Mouse (Mus musculus) heart, embryonic 13.5 days (tissue): ENCODE measurements at regions not wholly inside any gene's neighbourhood (a gene's known extent, or its start where the extent isn't known, plus 50 kb on each side); places are given as distances from the start of the nearest gene placed in this dataset.

Experiments
- ATAC-seq: fragments of 200-750 bp; cut with Nextera tagmentation; 2 replicates; pipeline ENCODE4 v1.8.0; 2017; ENCODE audit warnings: moderate TSS enrichment; ENCODE audit not compliant: insufficient number of reproducible peaks, low FRiP score, low TSS enrichment; ENCODE audit errors: extremely low read depth
- H3K27ac ChIP-seq: fragments of 300-500 bp; sonication (generic); replicated peaks from 2 replicates; pipeline ENCODE4 v1.5.1; 2015; ENCODE audit warnings: moderate library complexity, mild to moderate bottlenecking, inconsistent platforms
- H3K27me3 ChIP-seq: fragments of 300-500 bp; sonication (generic); replicated peaks from 2 replicates; pipeline ENCODE4 v1.6.1; 2015; ENCODE audit warnings: mild to moderate bottlenecking, inconsistent platforms
- H3K36me3 ChIP-seq: fragments of 300-500 bp; sonication (generic); 2 replicates; pipeline ENCODE4 v1.6.1; 2015; ENCODE audit warnings: mild to moderate bottlenecking, inconsistent platforms
- H3K4me1 ChIP-seq: fragments of 300-500 bp; sonication (generic); 2 replicates; pipeline ENCODE4 v1.6.1; 2015; ENCODE audit warnings: inconsistent platforms
- H3K4me2 ChIP-seq: fragments of 300-500 bp; sonication (generic); 2 replicates; pipeline ENCODE4 v1.6.1; 2015; ENCODE audit warnings: inconsistent platforms, mild to moderate bottlenecking, moderate library complexity
- H3K4me3 ChIP-seq: fragments of 300-500 bp; sonication (generic); 2 replicates; pipeline ENCODE4 v1.5.1; 2015; ENCODE audit warnings: moderate library complexity, mild to moderate bottlenecking, inconsistent platforms
- H3K9ac ChIP-seq: fragments of 300-500 bp; sonication (generic); 2 replicates; pipeline ENCODE4 v1.6.1; 2015; ENCODE audit warnings: inconsistent platforms, mild to moderate bottlenecking, moderate library complexity
- H3K9me3 ChIP-seq: fragments of 300-500 bp; sonication (generic); 2 replicates; pipeline ENCODE4 v1.6.1; 2016; ENCODE audit warnings: inconsistent platforms
- WGBS: fragments of 180-500 bp; shearing (Covaris S2); methylation state at CpG from one replicate; pipeline ENCODE4 v1.1.7; 2015; ENCODE audit warnings: mixed read lengths; 5-methylcytosine and 5-hydroxymethylcytosine counted together

DNA sequence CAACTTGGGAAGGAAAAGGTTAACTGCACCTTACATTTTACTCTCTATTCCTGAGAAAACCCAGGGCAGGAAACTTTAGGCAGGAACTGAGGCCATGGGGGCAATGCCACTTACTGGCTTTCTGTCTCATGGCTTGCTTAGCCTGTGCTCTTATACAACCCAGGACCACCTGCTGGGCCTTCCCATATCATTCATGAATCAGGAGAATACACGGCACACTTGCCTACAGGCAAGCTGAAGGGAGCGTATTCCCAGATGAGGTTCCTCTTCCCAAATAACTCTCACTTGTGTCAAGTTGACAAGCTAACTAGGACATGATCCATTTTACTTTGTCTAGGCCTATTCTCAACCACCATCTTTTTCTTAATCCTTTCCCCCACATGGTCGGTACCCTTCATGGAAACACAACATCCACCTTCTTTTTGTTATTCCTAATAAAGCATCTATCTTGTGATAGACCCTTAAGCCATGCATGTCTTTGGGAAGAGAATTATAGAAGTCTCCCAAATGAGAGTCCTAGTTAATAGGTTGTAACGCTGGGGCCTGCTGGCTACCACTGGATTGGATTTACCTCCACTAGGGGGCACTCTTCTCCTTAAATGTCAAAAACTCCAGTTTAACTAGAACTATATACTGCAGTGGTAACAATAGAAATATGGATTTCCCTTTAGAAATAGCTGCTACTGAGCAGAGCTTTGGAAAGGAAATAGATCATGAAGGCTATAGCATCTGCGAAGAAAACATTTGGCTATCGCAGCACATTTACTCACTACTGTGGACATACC lies 373.2 kb upstream of the Gm10131 start:
- ATAC-seq, result no peak

GRCm38 (mm10) chr8:34483212-34483611 lies 371.7 kb upstream of the Gm10131 start:
- no peak overlapping the region for H3K9ac ChIP-seq

More for the DNA sequence above, 373.2 kb upstream of the Gm10131 start:
- no peak overlapping the region for H3K4me2 ChIP-seq
- no peaks in the 10 kb centered on the region for H3K9me3 ChIP-seq
- H3K4me1 ChIP-seq, result no peaks in the 10 kb centered on the region
- peaks cover 5% of the 10 kb centered on the region; the same call in 1 of the 2 replicates for H3K27me3 ChIP-seq
- 53% methylated on average over 6 of the region's 6 CpGs for WGBS
- H3K9ac ChIP-seq, result no peak overlapping the region
- no peaks in the 10 kb centered on the region for H3K36me3 ChIP-seq
- no peak overlapping the region for H3K4me3 ChIP-seq
- no peak overlapping the region for H3K27ac ChIP-seq

DNA sequence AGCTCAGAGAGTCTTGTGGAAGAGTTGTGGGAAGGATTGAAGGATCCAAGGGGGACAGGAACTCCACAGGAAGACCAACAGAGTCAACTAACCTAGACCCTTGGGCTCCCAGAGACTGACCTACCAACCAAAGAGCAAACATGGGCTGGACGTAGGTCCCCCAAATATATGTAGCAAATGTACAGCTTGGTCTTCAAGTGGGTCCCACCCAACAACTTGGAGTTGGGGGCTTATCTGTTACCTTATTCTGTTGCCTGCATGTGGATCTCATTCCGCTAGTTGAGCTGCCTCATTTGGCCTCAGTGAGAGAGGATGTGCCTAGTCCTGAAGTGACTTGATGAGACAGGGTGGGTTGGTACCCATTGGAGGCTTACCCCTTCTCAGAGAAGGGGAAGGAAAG lies 371.1 kb upstream of the Gm10131 start:
- Histone ChIP-seq H3K4me1 (no peaks in the 10 kb centered on the region), H3K4me3 (no peak overlapping the region), H3K36me3 (no peaks in the 10 kb centered on the region), H3K4me2 (no peak overlapping the region), H3K27ac (no peak overlapping the region), H3K9ac (no peak overlapping the region), H3K9me3 (no peaks in the 10 kb centered on the region), H3K27me3 (peaks cover 5% of the 10 kb centered on the region; the same call in 1 of the 2 replicates)
- no peak for ATAC-seq
- 84% methylated on average over 2 of the region's 2 CpGs for WGBS

More at GRCm38 (mm10) chr8:34483212-34483611, 371.7 kb upstream of the Gm10131 start:
- no peak overlapping the region for H3K27ac ChIP-seq
- H3K4me3 ChIP-seq, result no peak overlapping the region
- H3K36me3 ChIP-seq, result no peaks in the 10 kb centered on the region
- no peaks in the 10 kb centered on the region for H3K4me1 ChIP-seq
- 63% methylated on average over 4 of the region's 4 CpGs for WGBS
- H3K27me3 ChIP-seq, result peaks cover 5% of the 10 kb centered on the region; the same call in 1 of the 2 replicates
- no peak overlapping the region for H3K4me2 ChIP-seq
- H3K9me3 ChIP-seq, result no peaks in the 10 kb centered on the region
- no peak for ATAC-seq

GRCm38 (mm10) chr8:34480496-34480895 lies 369.0 kb upstream of the Gm10131 start:
- 76% methylated on average over 4 of the region's 4 CpGs for WGBS

DNA sequence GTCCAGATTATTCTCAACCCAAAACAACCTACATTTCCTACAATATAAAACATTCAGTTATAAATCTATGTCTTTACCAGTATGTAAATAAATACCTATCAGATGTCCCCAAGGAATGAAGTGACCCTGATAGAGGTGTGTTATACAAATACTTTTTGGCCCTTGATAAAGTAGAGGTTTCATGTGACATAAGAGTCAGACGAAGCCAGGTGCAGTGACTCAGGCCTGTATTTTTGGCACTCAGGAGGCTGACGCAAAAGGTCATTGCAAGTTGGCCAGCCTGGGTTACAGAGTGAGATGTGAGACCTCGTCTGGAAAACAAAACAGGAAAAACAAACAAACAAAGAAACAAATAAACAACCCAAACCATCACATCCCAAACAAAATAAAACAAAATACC lies 367.4 kb upstream of the Gm10131 start:
- WGBS, result 29% methylated on average over 3 of the region's 3 CpGs
- no peak overlapping the region for H3K4me3 ChIP-seq
- no peaks in the 10 kb centered on the region for H3K9me3 ChIP-seq
- H3K27ac ChIP-seq, result no peak overlapping the region
- ATAC-seq, result no peak
- no peaks in the 10 kb centered on the region for H3K36me3 ChIP-seq
- H3K4me2 ChIP-seq, result no peak overlapping the region
- no peaks in the 10 kb centered on the region for H3K27me3 ChIP-seq
- H3K9ac ChIP-seq, result no peak overlapping the region
- peaks cover 19% of the 10 kb centered on the region for H3K4me1 ChIP-seq

More at GRCm38 (mm10) chr8:34480496-34480895, 369.0 kb upstream of the Gm10131 start:
- H3K9ac ChIP-seq, result no peak overlapping the region
- no peaks in the 10 kb centered on the region for H3K27me3 ChIP-seq
- no peak overlapping the region for H3K27ac ChIP-seq
- H3K4me3 ChIP-seq, result no peak overlapping the region
- H3K4me2 ChIP-seq, result no peak overlapping the region
- H3K4me1 ChIP-seq, result peaks cover 3% of the 10 kb centered on the region
- no peak for ATAC-seq
- no peaks in the 10 kb centered on the region for H3K9me3 ChIP-seq
- no peaks in the 10 kb centered on the region for H3K36me3 ChIP-seq

- H3K27me3 ChIP-seq, result no peaks in the 10 kb centered on the region
- H3K4me1 ChIP-seq, result peaks cover 23% of the 10 kb centered on the region
- H3K4me2 ChIP-seq, result no peak overlapping the region
- no peaks in the 10 kb centered on the region for H3K36me3 ChIP-seq
- H3K4me3 ChIP-seq, result no peak overlapping the region
- no peak overlapping the region for H3K9ac ChIP-seq
- 69% methylated on average over 1 of the region's 1 CpGs for WGBS
- no peak overlapping the region for H3K27ac ChIP-seq
- ATAC-seq, result no peak
- no peaks in the 10 kb centered on the region for H3K9me3 ChIP-seq
These were observed 366.9 kb upstream of the Gm10131 start for GRCm38 (mm10) chr8:34478465-34478864.

GRCm38 (mm10) chr8:34476146-34476820 lies 364.7 kb upstream of the Gm10131 start:
- no peak overlapping the region for H3K4me2 ChIP-seq
- H3K36me3 ChIP-seq, result no peaks in the 10 kb centered on the region
- no peak overlapping the region for H3K27ac ChIP-seq
- no peaks in the 10 kb centered on the region for H3K9me3 ChIP-seq
- no peaks in the 10 kb centered on the region for H3K27me3 ChIP-seq
- H3K4me1 ChIP-seq, result peaks cover 42% of the 10 kb centered on the region
- no peak overlapping the region for H3K4me3 ChIP-seq
- WGBS, result 88% methylated on average over 3 of the region's 3 CpGs
- no peak overlapping the region for H3K9ac ChIP-seq
- no peak for ATAC-seq

DNA sequence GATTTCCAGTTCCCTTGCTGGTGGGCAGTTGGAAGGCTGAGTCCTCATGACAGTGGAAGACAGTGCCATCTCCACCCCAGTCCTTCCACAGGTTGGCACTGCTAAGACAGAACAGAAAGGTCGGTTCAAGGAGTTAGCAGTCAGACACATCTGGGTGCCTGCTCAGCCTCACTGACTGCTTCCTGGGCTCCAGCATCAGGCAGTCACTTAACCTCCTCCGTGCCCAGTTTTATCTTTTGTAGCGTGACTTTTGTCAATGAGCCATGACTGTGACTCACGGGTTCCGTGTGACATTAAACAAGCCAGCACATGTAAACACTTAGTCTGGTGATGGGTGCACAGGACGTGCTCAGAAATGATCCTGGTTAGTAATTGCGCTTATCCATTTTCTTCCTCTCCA lies 363.1 kb upstream of the Gm10131 start:
- H3K4me3 ChIP-seq, result no peak overlapping the region
- H3K36me3 ChIP-seq, result no peaks in the 10 kb centered on the region
- peak overlapping the region; percentile 77 for H3K27ac ChIP-seq
- no peaks in the 10 kb centered on the region for H3K27me3 ChIP-seq
- no peak for ATAC-seq
- 37% methylated on average over 7 of the region's 7 CpGs for WGBS
- no peak overlapping the region; the same call in 1 of the 2 replicates for H3K4me2 ChIP-seq
- no peak overlapping the region for H3K9ac ChIP-seq
- no peaks in the 10 kb centered on the region for H3K9me3 ChIP-seq
- H3K4me1 ChIP-seq, result peaks cover 59% of the 10 kb centered on the region

DNA sequence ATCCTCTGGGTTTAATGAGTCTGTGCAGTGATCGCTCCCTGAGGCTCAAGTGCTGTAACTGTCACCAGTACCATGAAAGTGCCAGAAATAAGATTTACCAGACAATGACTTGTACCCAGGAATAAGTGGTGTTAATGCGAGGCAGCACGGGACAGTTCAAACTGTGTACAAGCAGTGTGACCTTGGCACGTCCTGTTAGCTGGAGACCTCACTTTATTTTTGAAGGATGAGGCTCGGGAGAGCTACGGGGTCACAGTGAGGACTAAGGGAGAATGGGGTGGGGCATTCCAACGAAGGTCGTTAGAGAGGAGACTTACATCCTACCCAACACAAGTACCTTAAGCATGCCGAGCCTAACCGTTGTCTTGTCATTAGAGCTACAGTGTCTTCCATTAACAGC lies 362.2 kb upstream of the Gm10131 start:
- WGBS, result 34% methylated on average over 10 of the region's 10 CpGs
- Histone ChIP-seq H3K4me2 (peak overlapping the region; percentile 30), H3K9ac (no peak overlapping the region), H3K27ac (peak overlapping the region; percentile 77), H3K36me3 (no peaks in the 10 kb centered on the region), H3K4me1 (peaks cover 67% of the 10 kb centered on the region), H3K27me3 (no peaks in the 10 kb centered on the region), H3K4me3 (no peak overlapping the region), H3K9me3 (no peaks in the 10 kb centered on the region)
- no peak for ATAC-seq

DNA sequence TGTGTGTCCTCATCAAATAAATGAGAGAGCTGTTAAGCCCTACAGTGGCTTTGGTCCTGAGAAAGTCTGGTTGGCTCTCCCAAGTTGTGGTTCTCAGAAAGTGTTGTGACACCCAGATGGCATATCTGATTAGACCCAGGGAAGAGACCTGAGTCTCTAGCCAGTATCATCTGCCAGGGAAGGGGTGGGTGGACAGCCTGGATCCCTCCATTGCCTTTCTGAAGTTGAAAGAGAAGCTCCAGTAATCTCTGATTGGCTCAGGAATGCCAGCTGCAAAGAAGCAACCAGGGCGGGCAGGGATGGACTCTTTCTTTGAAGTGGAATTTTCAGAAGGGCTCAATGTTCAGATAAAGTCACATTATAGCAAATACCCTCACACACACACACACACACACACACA lies 361.8 kb upstream of the Gm10131 start:
- 21% methylated on average over 1 of the region's 1 CpGs for WGBS
- H3K4me1 ChIP-seq, result peaks cover 68% of the 10 kb centered on the region
- no peak overlapping the region for H3K9ac ChIP-seq
- no peaks in the 10 kb centered on the region for H3K36me3 ChIP-seq
- H3K27me3 ChIP-seq, result no peaks in the 10 kb centered on the region
- H3K27ac ChIP-seq, result peak overlapping the region; percentile 77
- no peak overlapping the region for H3K4me3 ChIP-seq
- peak overlapping the region; percentile 33 for H3K4me2 ChIP-seq
- no peaks in the 10 kb centered on the region for H3K9me3 ChIP-seq
- no peak for ATAC-seq

- WGBS, result 11% methylated on average over 6 of the region's 6 CpGs
- no peaks in the 10 kb centered on the region for H3K9me3 ChIP-seq
- peaks cover 68% of the 10 kb centered on the region for H3K4me1 ChIP-seq
- H3K9ac ChIP-seq, result 0 out of 2 replicates have a peak overlapping the region, but pooled peaks have one; percentile 37
- ATAC-seq, result no peak
- H3K27ac ChIP-seq, result peak overlapping the region; percentile 77
- H3K4me2 ChIP-seq, result peak overlapping the region; percentile 33
- no peaks in the 10 kb centered on the region for H3K36me3 ChIP-seq
- 0 out of 2 replicates have a peak overlapping the region, but pooled peaks have one; percentile 0 for H3K4me3 ChIP-seq
- H3K27me3 ChIP-seq, result no peaks in the 10 kb centered on the region
These were observed 361.3 kb upstream of the Gm10131 start for GRCm38 (mm10) chr8:34472846-34473245.
